Mouse (Mus musculus): Measurements from ENCODE around the gene Arl5c.
"Not testable (repeated sequence)": the region's sequence is repeated elsewhere in the genome, so short reads cannot be mapped to it uniquely, and the experiment has no call there.

Arl5c gene

GRCm38 (mm10) chr11:97955915-97956314 lies 40.1 kb downstream of the Arl5c start:
- no peak for DNase-seq

GRCm38 (mm10) chr11:97955146-97955902 lies 40.7 kb downstream of the Arl5c start:
- no peak for DNase-seq

- no peak for DNase-seq
Measured at GRCm38 (mm10) chr11:97954469-97955141, 41.4 kb downstream of the Arl5c start.

- no peak for DNase-seq
Measured at GRCm38 (mm10) chr11:97953939-97954275, 42.1 kb downstream of the Arl5c start.

- no peak for DNase-seq
Measured at GRCm38 (mm10) chr11:97953179-97953938, 42.6 kb downstream of the Arl5c start.

DNA sequence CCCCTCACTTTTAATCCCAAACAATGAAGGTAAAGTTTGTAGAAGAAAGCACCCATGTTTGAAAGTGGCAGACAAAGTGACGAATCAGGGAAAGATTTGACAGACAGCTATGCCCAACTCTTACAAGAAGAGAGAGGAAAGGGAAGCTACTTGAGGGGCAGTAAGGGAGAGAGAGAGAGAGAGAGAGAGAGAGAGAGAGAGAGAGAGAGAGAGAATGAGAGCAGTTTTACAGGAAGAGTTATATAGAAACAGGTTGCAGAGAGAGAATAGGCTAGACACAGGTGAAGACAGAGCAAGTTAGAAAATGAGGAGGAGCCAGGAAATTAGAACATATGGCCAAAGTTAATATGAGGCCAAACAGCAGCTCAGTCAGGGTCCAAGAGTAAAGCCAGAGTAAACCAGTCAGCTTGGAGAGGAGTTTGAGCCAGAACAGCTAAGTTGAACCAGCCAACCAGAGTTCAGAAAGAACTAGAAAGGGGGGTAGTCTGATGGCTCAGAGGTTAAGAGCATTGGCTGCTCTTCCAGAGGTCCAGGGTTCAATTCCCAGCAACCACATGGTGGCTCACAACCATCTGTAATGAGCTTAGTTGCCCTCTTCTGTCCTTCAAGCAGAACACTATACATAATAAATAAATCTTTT lies 43.5 kb downstream of the Arl5c start:
- no peak for DNase-seq

DNA sequence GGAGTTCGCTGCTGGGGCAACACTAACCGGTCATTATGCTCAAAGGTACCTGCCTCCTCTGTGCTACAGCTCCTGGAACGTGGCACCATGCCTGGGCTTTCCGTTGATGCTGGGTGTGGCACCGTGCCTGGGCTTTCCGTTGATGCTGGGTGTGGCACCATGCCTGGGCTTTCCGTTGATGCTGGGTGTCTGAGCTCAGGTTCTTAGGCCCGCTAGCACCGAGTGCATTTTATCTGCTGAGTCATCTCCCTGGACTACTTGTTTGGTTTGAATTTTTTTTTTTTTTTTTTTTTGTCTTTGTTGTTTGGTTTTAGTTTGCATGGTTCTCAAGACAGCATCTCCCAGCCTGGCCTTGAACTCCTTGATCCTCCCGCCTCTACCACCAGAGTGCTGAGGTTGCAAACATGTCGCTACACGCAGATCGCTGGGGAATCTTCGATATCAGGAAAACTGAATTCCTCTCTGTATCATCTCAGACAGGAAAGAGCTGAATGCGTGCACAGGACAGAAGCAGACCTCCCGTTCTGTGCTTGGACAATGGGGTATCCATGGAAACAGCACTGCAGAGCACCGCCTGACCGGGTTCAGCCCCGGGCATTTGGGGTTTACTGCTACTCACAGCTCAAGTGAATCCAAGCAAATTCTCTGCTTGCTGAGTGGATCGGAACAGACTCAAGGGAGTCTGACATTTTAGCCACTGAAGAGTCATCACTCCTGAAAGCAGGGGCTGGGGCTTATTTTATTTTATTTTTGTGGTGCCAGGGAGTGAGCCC lies 46.1 kb downstream of the Arl5c start:
- DNase-seq = peak; percentile 48 to 59

GRCm38 (mm10) chr11:97947426-97947825 lies 48.6 kb downstream of the Arl5c start:
- peak; percentile 53 to 54 for DNase-seq

- not testable (repeated sequence) for DNase-seq
Measured at GRCm38 (mm10) chr11:97945738-97946289, 50.2 kb downstream of the Arl5c start.

GRCm38 (mm10) chr11:97945031-97945430 lies 51.0 kb downstream of the Arl5c start:
- no peak for DNase-seq

GRCm38 (mm10) chr11:97943256-97943655 lies 52.7 kb downstream of the Arl5c start:
- no peak for DNase-seq

DNA sequence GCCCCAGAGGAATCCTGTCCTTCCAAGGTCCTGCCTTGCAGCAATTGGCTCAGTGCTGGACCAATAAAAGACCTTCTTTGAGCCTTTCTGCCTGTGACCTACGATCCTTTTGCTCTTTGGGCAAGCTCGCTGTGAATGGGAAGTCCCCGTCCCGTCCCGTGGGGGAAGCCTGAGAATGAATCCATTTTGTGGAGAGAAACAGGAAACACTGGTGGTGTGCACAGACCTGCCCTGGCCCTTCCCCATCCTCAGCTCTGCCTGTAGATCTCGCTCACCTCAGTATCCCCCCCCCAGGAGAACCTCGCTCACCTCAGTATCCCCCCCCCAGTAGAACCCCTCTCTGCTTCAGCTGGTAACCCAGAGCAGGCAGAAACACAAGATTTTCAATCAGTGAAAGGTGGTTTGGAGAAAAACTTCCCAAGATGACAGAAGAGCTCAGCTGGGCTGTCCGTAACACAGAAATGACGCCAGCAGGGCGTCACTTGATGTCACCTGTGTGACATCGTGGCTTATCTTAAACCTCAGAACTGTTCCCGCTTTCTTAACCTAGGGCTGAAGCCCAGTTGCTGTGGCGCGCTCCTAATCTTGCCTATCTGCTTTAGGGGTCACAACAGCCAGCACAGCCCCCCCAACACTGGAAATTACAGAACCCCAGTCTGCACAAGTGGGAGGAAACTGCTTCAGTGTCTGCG lies 53.4 kb downstream of the Arl5c start:
- no peak for DNase-seq

Data from cerebellum, postnatal 36 days (tissue).